In the genomic region with DNA sequence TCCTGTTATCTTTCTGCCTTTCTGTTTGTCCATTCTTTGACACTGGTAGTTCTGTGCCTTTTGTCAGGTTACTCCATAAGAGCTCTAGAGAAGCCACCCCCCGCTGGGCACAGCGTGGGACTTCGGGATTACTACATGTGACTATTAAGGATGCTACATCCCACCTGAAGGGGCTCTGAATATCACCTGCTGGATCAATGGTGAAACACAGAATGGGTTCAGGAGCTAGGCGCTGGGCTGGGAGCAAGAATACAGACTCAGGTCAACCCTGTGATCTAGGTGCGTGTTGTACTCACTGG, we compare ENCODE assay signal across 9 mouse cellular contexts. TPM values are rescaled to one million over a fixed set of nuclear protein-coding genes. Genes with fewer than 3 reads are reported as not detected.
DNase-seq lines count a peak whose midpoint lies in the region; ATAC-seq and TF ChIP-seq lines count a peak whose summit lies in the region.
"Had no signal": no experiment of that assay in that cellular context is flagged by ENCODE, and none has a peak within 500 bp of the region (broad histone marks: within the 10 kb centered on the region; RNA-seq: fewer than 3 reads in every experiment).

No protein-coding gene starts in this region.

- H3K9ac ChIP-seq in lung, embryonic 15.5 days: no peak overlapping the region
- no peak overlapping the region for H3K9ac ChIP-seq in hindbrain, embryonic 13.5 days

- ATAC-seq in lung, embryonic 15.5 days (ENCODE audit: borderline replicate concordance, extremely low read depth, low FRiP score, low TSS enrichment): no peak
- ATAC-seq in hindbrain, embryonic 13.5 days (ENCODE audit: low FRiP score): no peak

- H3K4me1 ChIP-seq in lung, embryonic 15.5 days: 0 out of 2 replicates have a peak, but pooled peaks cover 9% of the 10 kb centered on the region
- peaks cover 10% of the 10 kb centered on the region; the same call in 1 of the 2 replicates for H3K4me1 ChIP-seq in hindbrain, embryonic 13.5 days (replicated peaks)

- peak overlapping the region; percentile 28 for H3ac ChIP-seq in myocyte (ENCODE audit: control insufficient read depth, insufficient read length)

- TF ChIP-seq CTCF in gastrocnemius, adult 2 months (IDR thresholded peaks at IDR 0.05): no peak

- no peaks in the 10 kb centered on the region; the same call in 1 of the 2 replicates for H3K27me3 ChIP-seq in lung, embryonic 15.5 days
- H3K27me3 ChIP-seq in hindbrain, embryonic 13.5 days: peaks cover 24% of the 10 kb centered on the region; the same call in 1 of the 2 replicates
- H3K27me3 ChIP-seq in myocyte (ENCODE audit: control insufficient read depth, insufficient read depth, insufficient read length): no peaks in the 10 kb centered on the region

- intact Hi-C loops in gastrocnemius, adult 2 months (cut with DNase I): loop anchor here (5.0 kb wide), 1 partner anchor 46 kb away; a partner anchor contains a TSS
- intact Hi-C loops in gastrocnemius, postnatal 14 days (cut with DNase I; ENCODE audit: low total_unique reads): no loop called here

- H3K36me3 ChIP-seq in lung, embryonic 15.5 days: no peaks in the 10 kb centered on the region
- H3K36me3 ChIP-seq in hindbrain, embryonic 13.5 days: no peaks in the 10 kb centered on the region
- H3K36me3 ChIP-seq in myocyte (ENCODE audit: control insufficient read depth, insufficient read depth): no peaks in the 10 kb centered on the region

- peaks cover 31% of the 10 kb centered on the region for H3K79me2 ChIP-seq in myocyte (ENCODE audit: control insufficient read depth, insufficient read depth)

- H3K27ac ChIP-seq in gastrocnemius, adult 2 months: peak overlapping the region; percentile 84
- H3K27ac ChIP-seq in lung, embryonic 15.5 days: no peak overlapping the region
- no peak overlapping the region for H3K27ac ChIP-seq in hindbrain, embryonic 13.5 days

- no peak for TF ChIP-seq POLR2A in myocyte (IDR thresholded peaks at IDR 0.05; ENCODE audit: insufficient read length, low read depth)

- H3K4me3 ChIP-seq in gastrocnemius, adult 2 months: peak overlapping the region; percentile 71
- H3K4me3 ChIP-seq in lung, embryonic 15.5 days: peak overlapping the region; percentile 61
- H3K4me3 ChIP-seq in hindbrain, embryonic 13.5 days: 0 out of 2 replicates have a peak overlapping the region, but pooled peaks have one; percentile 43
- H3K4me3 ChIP-seq in myocyte: peak overlapping the region; percentile 69

- WGBS in lung, embryonic 15.5 days: 41% methylated on average over 5 of the region's 5 CpGs
- 36% methylated on average over 5 of the region's 5 CpGs for WGBS in hindbrain, embryonic 13.5 days

- H3K4me2 ChIP-seq in lung, embryonic 15.5 days: peak overlapping the region; percentile 91
- peak overlapping the region; percentile 61; the same call in 1 of the 2 replicates for H3K4me2 ChIP-seq in hindbrain, embryonic 13.5 days
- peak overlapping the region; percentile 98 for H3K4me2 ChIP-seq in myocyte (ENCODE audit: low read depth)

- no peak for DNase-seq in gastrocnemius, adult 2 months
- no peak for DNase-seq in gastrocnemius, postnatal 14 days
- no peak for DNase-seq in lung, adult 18-20 months
- no peak for DNase-seq in cerebellum, adult 11-12 months
- no peak for DNase-seq in layer of hippocampus, postnatal 25 days (ENCODE audit: extremely low spot score in 1 of 2, low spot score in 1 of 2)
- DNase-seq: gastrocnemius, postnatal 25 days had no signal

- no peaks in the 10 kb centered on the region for H3K9me3 ChIP-seq in lung, embryonic 15.5 days
- no peaks in the 10 kb centered on the region for H3K9me3 ChIP-seq in hindbrain, embryonic 13.5 days

TF ChIP-seq in myocyte, 11 proteins besides CTCF, POLR2A, EP300 and RAD21:
- TF ChIP-seq MAX (IDR thresholded peaks at IDR 0.05; ENCODE audit: low read depth) (no peak), MYOD1 (IDR thresholded peaks at IDR 0.05; ENCODE audit: control insufficient read depth in 1 of 3, insufficient read length in 2 of 3, low read depth in 2 of 3) (no peak), POLR2AphosphoS2 (IDR thresholded peaks at IDR 0.05; ENCODE audit: insufficient read length, low read depth) (no peak), MYOG (IDR thresholded peaks at IDR 0.05; ENCODE audit: control insufficient read depth in 1 of 3, insufficient read depth in 1 of 3, insufficient read length in 2 of 3, low read depth in 2 of 3) (no peak), REST (IDR thresholded peaks at IDR 0.05; ENCODE audit: insufficient read depth, insufficient read length) (no peak), SRF (IDR thresholded peaks at IDR 0.05; ENCODE audit: control insufficient read depth, insufficient read length, low read depth) (no peak), CEBPB (IDR thresholded peaks at IDR 0.05; ENCODE audit: insufficient read depth, poor library complexity, severe bottlenecking) (no peak), TCF3 (IDR thresholded peaks at IDR 0.05; ENCODE audit: insufficient read length, low read depth) (no peak), E2F4 (IDR thresholded peaks at IDR 0.05; ENCODE audit: insufficient read depth) (no peak), TCF12 (IDR thresholded peaks at IDR 0.05; ENCODE audit: insufficient read depth, poor library complexity, severe bottlenecking) (no peak), USF1 (IDR thresholded peaks at IDR 0.05; ENCODE audit: low read depth) (no peak)

RNA-seq across cellular contexts. Expression of a gene that starts 0.8 kb away (rescaled TPM):
- 1 to 10 TPM in 1 of 2 experiments, under 1 TPM in 1; 0.98 to 7.7 TPM for total RNA-seq in gastrocnemius, adult 2 months (2021)
- total RNA-seq in gastrocnemius, postnatal 14 days (2021): 1 to 10 TPM; 1.6 to 2.0 TPM
- 6.9 and 8.1 TPM in 2 replicates for polyA plus RNA-seq in lung, embryonic 15.5 days (2015; fragmentation: Nextera tagmentation; extraction: Ambion mirVana)
- polyA plus RNA-seq in hindbrain, embryonic 13.5 days (2015; fragmentation: Nextera tagmentation; extraction: Ambion mirVana): 17.1 and 20.9 TPM in 2 replicates
- polyA plus RNA-seq in myocyte (2012; fragmentation: generic; extraction: Trizol): 14.3 TPM
- 1 to 10 TPM; 3.7 to 7.5 TPM for total RNA-seq in layer of hippocampus, postnatal 25 days (2021)

RNA-seq across cellular contexts. Expression of a gene that starts 12.6 kb away (rescaled TPM):
- total RNA-seq in gastrocnemius, adult 2 months (2021): 1 to 10 TPM; 2.3 to 3.0 TPM
- 1 to 10 TPM; 2.4 to 2.7 TPM for total RNA-seq in gastrocnemius, postnatal 14 days (2021)
- polyA plus RNA-seq in lung, embryonic 15.5 days (2015; fragmentation: Nextera tagmentation; extraction: Ambion mirVana): 18.2 and 21.5 TPM in 2 replicates
- polyA plus RNA-seq in hindbrain, embryonic 13.5 days (2015; fragmentation: Nextera tagmentation; extraction: Ambion mirVana): 10.3 and 10.7 TPM in 2 replicates
- 10.6 TPM for polyA plus RNA-seq in myocyte (2012; fragmentation: generic; extraction: Trizol)
- total RNA-seq in layer of hippocampus, postnatal 25 days (2021): 10 to 100 TPM; 19.2 to 30.8 TPM

RNA-seq across cellular contexts. Expression of a gene that starts 47.0 kb away (rescaled TPM):
- 10 to 100 TPM; 72.3 to 74.9 TPM for total RNA-seq in gastrocnemius, adult 2 months (2021)
- 10 to 100 TPM; 79.1 to 93.4 TPM for total RNA-seq in gastrocnemius, postnatal 14 days (2021)
- polyA plus RNA-seq in lung, embryonic 15.5 days (2015; fragmentation: Nextera tagmentation; extraction: Ambion mirVana): 204 and 206 TPM in 2 replicates
- polyA plus RNA-seq in hindbrain, embryonic 13.5 days (2015; fragmentation: Nextera tagmentation; extraction: Ambion mirVana): 206 and 216 TPM in 2 replicates
- 160 TPM for polyA plus RNA-seq in myocyte (2012; fragmentation: generic; extraction: Trizol)
- 100 to 1,000 TPM; 452 to 468 TPM for total RNA-seq in layer of hippocampus, postnatal 25 days (2021)

Comparison
In these comparisons a context has a peak if more than half of its experiments do, and no peak if none do; other contexts are left out.
1. RNA of a gene that starts 12.6 kb away (total RNA-seq): 19.2 to 30.8 TPM in layer of hippocampus, postnatal 25 days; 2.3 to 3.0 TPM in gastrocnemius, adult 2 months and 2.4 to 2.7 TPM in gastrocnemius, postnatal 14 days; every median in the first group is over 4 times any median in the second.
2. RNA of a gene that starts 47.0 kb away (total RNA-seq): 452 to 468 TPM in layer of hippocampus, postnatal 25 days; 79.1 to 93.4 TPM in gastrocnemius, postnatal 14 days and 72.3 to 74.9 TPM in gastrocnemius, adult 2 months; every median in the first group is over 4 times any median in the second.
3. Peak in every context shown above with its lines, with median percentiles within 50 percentile points of each other: H3K4me3 ChIP-seq and H3K4me2 ChIP-seq.